Mouse (Mus musculus) liver, adult 2 months (tissue): ENCODE data around the gene Fthl17c. TPM values are rescaled to one million over a fixed set of nuclear protein-coding genes. Genes with fewer than 3 reads are reported as not detected.
"Not testable (repeated sequence)": the region's sequence is repeated elsewhere in the genome, so short reads cannot be mapped to it uniquely, and the experiment has no call there.

Experiments
- DNase-seq: peaks from one replicate; pipeline ENCODE4 v3.0.0-alpha.2; 2011; ENCODE audit warnings: low read depth, low spot score; ENCODE audit errors: extremely low read depth
- H3K27ac ChIP-seq: fragments of 200-500 bp; replicated peaks from 2 replicates; pipeline ENCODE4 v1.5.1; 2012; ENCODE audit warnings: low read depth, mild to moderate bottlenecking, control low read depth, inconsistent platforms, low read length; ENCODE audit not compliant: insufficient read depth
- H3K27me3 ChIP-seq: fragments of 200-500 bp; 2 replicates; pipeline ENCODE4 v1.6.1; 2012; ENCODE audit warnings: mild to moderate bottlenecking, moderate library complexity, low read length, inconsistent platforms; ENCODE audit not compliant: control insufficient read depth, insufficient read depth
- H3K36me3 ChIP-seq: fragments of 200-500 bp; 2 replicates; pipeline ENCODE4 v1.6.1; 2012; ENCODE audit warnings: low read length, inconsistent platforms; ENCODE audit not compliant: control insufficient read depth, insufficient read depth
- H3K4me1 ChIP-seq: fragments of 200-500 bp; 2 replicates; pipeline ENCODE4 v1.6.1; 2011; ENCODE audit warnings: low read length; ENCODE audit not compliant: control insufficient read depth, insufficient read depth
- H3K4me3 ChIP-seq: fragments of 200-500 bp; 2 replicates; pipeline ENCODE4 v1.5.1; 2011; ENCODE audit warnings: low read depth, mild to moderate bottlenecking, control low read depth, low read length, moderate library complexity; ENCODE audit not compliant: insufficient read depth
- H3K79me2 ChIP-seq: fragments of 200-500 bp; 2 replicates; pipeline ENCODE4 v1.6.1; 2012; ENCODE audit warnings: inconsistent platforms, mild to moderate bottlenecking, low read length, moderate library complexity; ENCODE audit not compliant: control insufficient read depth, insufficient read depth
- H3K9ac ChIP-seq: fragments of 200-500 bp; 2 replicates; pipeline ENCODE4 v1.6.1; 2012; ENCODE audit warnings: low read depth, mild to moderate bottlenecking, control low read depth, inconsistent platforms, low read length
- CTCF ChIP-seq: fragments of 200-500 bp; IDR thresholded peaks from 2 replicates; pipeline ENCODE4 v1.5.1; 2011; ENCODE audit warnings: low read depth, low read length, control low read depth
- POLR2A ChIP-seq: fragments of 200-500 bp; IDR thresholded peaks from 2 replicates; pipeline ENCODE4 v1.6.1; 2011; ENCODE audit warnings: low read length, control low read depth; ENCODE audit not compliant: insufficient read depth; ENCODE audit errors: extremely low read depth
- WGBS: fragments of 180-500 bp; shearing (Covaris S2); methylation state at CpG from one replicate; pipeline ENCODE4 v1.1.7; 2018; 5-methylcytosine and 5-hydroxymethylcytosine counted together
- polyA plus RNA-seq: library from polyadenylated mRNA; depleted of rRNA; stranded (reverse); fragments of >200 nt; gene quantifications from 2 replicates; pipeline ENCODE4 v1.2.3, GENCODE M21; 2012; rRNA removed
- total RNA-seq: library from RNA; depleted of rRNA; stranded (reverse); fragments of >200 nt; gene quantifications from 2 replicates; pipeline ENCODE4 v1.2.3, GENCODE M21; 2014; rRNA removed

The Fthl17c gene
- total and polyA plus RNA-seq, 2 experiments: not detected

DNA sequence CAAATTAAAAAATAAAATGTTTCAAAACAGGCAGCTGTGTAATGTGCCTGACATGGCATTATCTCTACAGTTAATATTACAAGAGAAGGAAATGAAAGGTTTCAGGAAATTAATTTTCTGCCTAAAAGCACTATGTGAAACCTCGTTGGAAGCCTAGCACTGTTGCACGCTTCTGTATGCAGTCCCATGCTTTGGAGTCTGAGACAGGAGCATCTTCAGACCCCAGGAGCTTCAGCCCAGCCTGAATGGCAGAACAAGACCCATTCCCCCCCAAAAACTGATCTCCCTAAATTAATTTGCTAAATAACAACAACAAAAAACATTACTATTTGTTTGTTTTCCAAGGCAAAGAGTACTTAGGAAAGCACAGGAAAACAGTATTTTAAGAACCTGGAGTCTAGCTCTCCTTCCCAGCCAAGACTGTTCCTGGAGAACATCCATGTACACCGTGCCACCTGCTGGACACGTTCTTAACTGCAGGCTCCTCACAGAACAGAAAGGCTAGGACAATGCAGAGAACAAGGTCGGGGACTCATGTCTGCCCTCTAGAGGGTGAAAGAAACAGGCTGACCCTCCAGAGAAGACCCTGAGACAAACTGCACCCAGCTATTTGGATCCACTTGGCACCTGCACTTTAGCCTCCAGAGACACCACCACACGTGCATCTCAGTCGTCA is 28.1 kb downstream of the Fthl17c start:
- TF ChIP-seq CTCF: peak; percentile 56; the same call in 1 of the 2 replicates
- H3K79me2 ChIP-seq, H3K27me3 ChIP-seq, H3K4me1 ChIP-seq, H3K4me3 ChIP-seq, H3K9ac ChIP-seq, H3K27ac ChIP-seq, H3K36me3 ChIP-seq: not testable (repeated sequence)
- 14% methylated on average over 7 of the region's 7 CpGs for WGBS
- peak; percentile 38 for DNase-seq

DNA sequence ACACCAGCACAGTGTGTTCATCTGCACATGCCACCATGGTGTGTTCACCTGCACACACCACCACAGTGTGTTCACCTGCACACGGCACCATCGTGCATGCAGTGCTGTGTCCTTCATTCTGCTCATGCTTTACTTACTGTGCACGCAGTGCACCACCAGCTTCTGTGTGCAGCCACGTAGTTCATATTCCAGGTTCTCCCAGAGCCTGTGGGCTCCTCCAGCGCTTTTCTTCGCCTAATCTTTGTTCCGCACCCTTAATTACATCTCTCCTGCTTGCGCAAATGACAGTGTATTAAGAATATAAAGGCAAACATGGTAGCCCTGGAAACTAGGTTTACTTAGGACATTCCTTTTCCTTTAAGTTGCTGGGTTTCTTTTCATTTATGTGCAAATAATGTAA is 32.3 kb downstream of the Fthl17c start:
- Histone ChIP-seq H3K4me1 (no peaks in the 10 kb centered on the region), H3K27ac (no peak overlapping the region), H3K27me3 (no peaks in the 10 kb centered on the region), H3K4me3 (no peak overlapping the region), H3K36me3 (no peaks in the 10 kb centered on the region), H3K79me2 (no peaks in the 10 kb centered on the region), H3K9ac (no peak overlapping the region)
- TF ChIP-seq CTCF: no peak
- no peak for TF ChIP-seq POLR2A
- no peak for DNase-seq
- 81% methylated on average over 8 of the region's 8 CpGs for WGBS

GRCm38 (mm10) chrX:8927308-8927707 is 49.1 kb downstream of the Fthl17c start:
- Histone ChIP-seq H3K36me3 (no peaks in the 10 kb centered on the region), H3K9ac (no peak overlapping the region), H3K79me2 (no peaks in the 10 kb centered on the region), H3K4me1 (no peaks in the 10 kb centered on the region), H3K4me3 (no peak overlapping the region), H3K27me3 (no peaks in the 10 kb centered on the region), H3K27ac (no peak overlapping the region)
- no peak for DNase-seq
- 39% methylated on average over 4 of the region's 4 CpGs for WGBS
- TF ChIP-seq POLR2A (no peak), CTCF (no peak)

Other genes starting within 250 kb of the Fthl17c start
- gene Ssx9, start 228.1 kb downstream of the Fthl17c start, total RNA-seq: not detected in 2 replicates
- not detected in 2 replicates for gene Ssx9, start 228.1 kb downstream of the Fthl17c start, polyA plus RNA-seq
- not detected in 2 replicates for gene Ssxb5, start 172.9 kb downstream of the Fthl17c start, total RNA-seq
- not detected in 2 replicates for gene Ssxb5, start 172.9 kb downstream of the Fthl17c start, polyA plus RNA-seq
- not detected in 2 replicates for gene Gm6592, start 132.6 kb downstream of the Fthl17c start, total RNA-seq
- gene Gm6592, start 132.6 kb downstream of the Fthl17c start, polyA plus RNA-seq: not detected in 2 replicates
- not detected in 2 replicates for gene Gm5751, start 102.3 kb downstream of the Fthl17c start, total RNA-seq
- not detected in 2 replicates for gene Gm5751, start 102.3 kb downstream of the Fthl17c start, polyA plus RNA-seq
- 0.18 and 0.47 TPM in 2 replicates for gene B630019K06Rik, start 84.2 kb downstream of the Fthl17c start, total RNA-seq
- 0.21 and 0.60 TPM in 2 replicates for gene B630019K06Rik, start 84.2 kb downstream of the Fthl17c start, polyA plus RNA-seq
- gene Fthl17b, start 13.6 kb downstream of the Fthl17c start, total RNA-seq: not detected in 2 replicates
- not detected in 2 replicates for gene Fthl17b, start 13.6 kb downstream of the Fthl17c start, polyA plus RNA-seq
- gene Fthl17d, start 10.2 kb upstream of the Fthl17c start, total RNA-seq: not detected in 2 replicates
- not detected in 2 replicates for gene Fthl17d, start 10.2 kb upstream of the Fthl17c start, polyA plus RNA-seq
- gene Fthl17e, start 56.9 kb upstream of the Fthl17c start, total RNA-seq: not detected in 2 replicates
- gene Fthl17e, start 56.9 kb upstream of the Fthl17c start, polyA plus RNA-seq: not detected in 2 replicates
- gene Fthl17f, start 86.5 kb upstream of the Fthl17c start, total RNA-seq: not detected in 2 replicates
- gene Fthl17f, start 86.5 kb upstream of the Fthl17c start, polyA plus RNA-seq: not detected in 2 replicates
- not detected in 2 replicates for gene 4930402K13Rik, start 128.0 kb upstream of the Fthl17c start, total RNA-seq
- gene 4930402K13Rik, start 128.0 kb upstream of the Fthl17c start, polyA plus RNA-seq: not detected in 2 replicates
- gene Lancl3, start 223.3 kb upstream of the Fthl17c start, total RNA-seq: 0.09 TPM in 1 of 2 replicates, not detected in the other
- gene Lancl3, start 223.3 kb upstream of the Fthl17c start, polyA plus RNA-seq: 0.02 TPM in 1 of 2 replicates, not detected in the other